Mouse (Mus musculus): Measurements from ENCODE around the gene Pnmal2. TPM values are rescaled to one million over a fixed set of nuclear protein-coding genes. Genes with fewer than 3 reads are reported as not detected.

Pnmal2 gene
- total RNA-seq, 2 experiments from 2014 or later, result 3.6 to 4.0 TPM

Other genes starting within 250 kb of the Pnmal2 start
- not detected for gene Ceacam9, start 222.8 kb upstream of the Pnmal2 start, total RNA-seq (2021)
- gene Ap2s1, start 206.3 kb upstream of the Pnmal2 start, total RNA-seq (2021), result 100 to 1,000 TPM in 1 of 2 experiments, 10 to 100 TPM in 1; 89.4 to 102 TPM
- gene Slc1a5, start 163.3 kb upstream of the Pnmal2 start, total RNA-seq (2021), result 10 to 100 TPM; 26.5 to 35.4 TPM
- 10 to 100 TPM; 65.3 to 69.1 TPM for gene Strn4, start 128.8 kb upstream of the Pnmal2 start, total RNA-seq (2021)
- 10 to 100 TPM; 42.8 to 45.5 TPM for gene Fkrp, start 128.0 kb upstream of the Pnmal2 start, total RNA-seq (2021)
- 10 to 100 TPM; 35.3 to 35.9 TPM for gene Prkd2, start 101.8 kb upstream of the Pnmal2 start, total RNA-seq (2021)
- 10 to 100 TPM; 18.6 to 19.0 TPM for gene Dact3, start 69.4 kb upstream of the Pnmal2 start, total RNA-seq (2021)
- under 1 TPM; 0.81 to 0.98 TPM for gene Gng8, start 52.9 kb upstream of the Pnmal2 start, total RNA-seq (2021)
- 1 to 10 TPM; 1.4 to 1.6 TPM for gene Ptgir, start 38.2 kb upstream of the Pnmal2 start, total RNA-seq (2021)
- gene Calm3, start 20.6 kb upstream of the Pnmal2 start, total RNA-seq (2021), result 100 to 1,000 TPM; 228 to 250 TPM
- gene Pnmal1, start 15.0 kb downstream of the Pnmal2 start, total RNA-seq (2021), result not detected
- under 1 TPM; 0.07 TPM for gene Gm42372, start 38.4 kb downstream of the Pnmal2 start, total RNA-seq (2021)
- 10 to 100 TPM in 1 of 2 experiments, 1 to 10 TPM in 1; 9.8 to 10.3 TPM for gene Ccdc8, start 48.0 kb downstream of the Pnmal2 start, total RNA-seq (2021)
- 100 to 1,000 TPM; 101 to 108 TPM for gene Ppp5c, start 83.2 kb downstream of the Pnmal2 start, total RNA-seq (2021)
- 1 to 10 TPM; 4.9 to 5.4 TPM for gene Hif3a, start 117.7 kb downstream of the Pnmal2 start, total RNA-seq (2021)
- under 1 TPM; 0.05 TPM for gene Psg16, start 129.4 kb downstream of the Pnmal2 start, total RNA-seq (2021)
- not detected for gene Ceacam3, start 205.6 kb downstream of the Pnmal2 start, total RNA-seq (2021)

Data from heart, postnatal 14 days (tissue).